Mouse (Mus musculus): ENCODE data around the gene Galnt10.

Galnt10 gene

GRCm38 (mm10) chr11:57660156-57660555, 14.9 kb downstream of the Galnt10 start:
- no peak for DNase-seq

- DNase-seq = no peak
Measured at GRCm38 (mm10) chr11:57660814-57661213, 15.6 kb downstream of the Galnt10 start.

- DNase-seq = no peak
Measured at GRCm38 (mm10) chr11:57661492-57662229, 16.4 kb downstream of the Galnt10 start.

- no peak for DNase-seq
Measured at GRCm38 (mm10) chr11:57662231-57662630, 17.0 kb downstream of the Galnt10 start.

- no peak for DNase-seq
Measured at GRCm38 (mm10) chr11:57663271-57663670, 18.0 kb downstream of the Galnt10 start.

- DNase-seq = no peak
Measured at GRCm38 (mm10) chr11:57664741-57665140, 19.5 kb downstream of the Galnt10 start.

GRCm38 (mm10) chr11:57668271-57668670, 23.0 kb downstream of the Galnt10 start:
- no peak for DNase-seq

GRCm38 (mm10) chr11:57669522-57669921, 24.3 kb downstream of the Galnt10 start:
- no peak for DNase-seq

- no peak for DNase-seq
Measured at GRCm38 (mm10) chr11:57671120-57671697, 26.0 kb downstream of the Galnt10 start.

- no peak for DNase-seq
Measured at GRCm38 (mm10) chr11:57671797-57672196, 26.6 kb downstream of the Galnt10 start.

GRCm38 (mm10) chr11:57672995-57673394, 27.8 kb downstream of the Galnt10 start:
- DNase-seq = no peak

- DNase-seq = no peak
Measured at GRCm38 (mm10) chr11:57673977-57674687, 28.9 kb downstream of the Galnt10 start.

GRCm38 (mm10) chr11:57677261-57677660, 32.0 kb downstream of the Galnt10 start:
- no peak for DNase-seq

- peak; percentile 49 for DNase-seq
Measured at GRCm38 (mm10) chr11:57682589-57682988, 37.3 kb downstream of the Galnt10 start.

- no peak for DNase-seq
Measured at GRCm38 (mm10) chr11:57683125-57683524, 37.9 kb downstream of the Galnt10 start.

- no peak for DNase-seq
Measured at GRCm38 (mm10) chr11:57683931-57684330, 38.7 kb downstream of the Galnt10 start.

- no peak for DNase-seq
Measured at GRCm38 (mm10) chr11:57684891-57685290, 39.6 kb downstream of the Galnt10 start.

GRCm38 (mm10) chr11:57685689-57686454, 40.6 kb downstream of the Galnt10 start:
- peak; percentile 85 for DNase-seq

- DNase-seq = no peak
Measured at GRCm38 (mm10) chr11:57686797-57687196, 41.6 kb downstream of the Galnt10 start.

GRCm38 (mm10) chr11:57687258-57687657, 42.0 kb downstream of the Galnt10 start:
- no peak for DNase-seq

- DNase-seq = no peak
Measured at GRCm38 (mm10) chr11:57688179-57688929, 43.1 kb downstream of the Galnt10 start.

- no peak for DNase-seq
Measured at GRCm38 (mm10) chr11:57689811-57690210, 44.6 kb downstream of the Galnt10 start.
